Mouse (Mus musculus) megakaryocyte, embryonic 14.5 days (primary cell): ENCODE data around the gene Psmb5.

Source experiments
- FLI1 ChIP-seq: IDR thresholded peaks from 2 replicates; pipeline ENCODE4 v1.6.1; 2012; ENCODE audit warnings: low read length, inconsistent platforms, mixed read lengths
- GATA1 ChIP-seq: IDR thresholded peaks from 3 replicates; pipeline ENCODE4 v1.6.1; 2012; ENCODE audit warnings: mixed read lengths, low read length, inconsistent platforms, borderline replicate concordance

DNA sequence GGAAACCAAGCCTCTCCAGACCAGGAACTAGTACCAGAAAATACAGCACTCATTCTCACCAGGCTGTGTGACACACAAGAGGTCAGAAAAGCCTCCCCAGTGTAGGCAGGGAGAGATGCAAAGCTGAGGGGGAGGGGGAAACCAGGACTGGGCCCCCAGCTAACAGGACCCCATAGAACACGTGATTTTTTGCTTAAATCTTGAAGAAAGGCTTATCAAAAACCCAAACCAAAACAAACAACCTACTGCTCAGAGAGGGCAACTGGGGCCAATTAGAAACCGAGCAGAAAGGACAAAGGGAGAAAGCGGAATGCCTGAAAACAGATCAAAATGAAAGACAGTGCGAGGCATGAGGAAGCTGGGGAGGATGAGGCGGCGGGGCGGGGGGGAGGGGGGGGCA lies 35.0 kb upstream of the Psmb5 start:
- no peak for TF ChIP-seq FLI1
- TF ChIP-seq GATA1, result no peak
